ENCODE assay signal across 18 mouse cellular contexts in genomic region chr2:109345386-109345785, GRCm38 (mm10).
DNase-seq lines count a peak whose midpoint lies in the region; ATAC-seq and TF ChIP-seq lines count a peak whose summit lies in the region.
"Had no signal": no experiment of that assay in that cellular context is flagged by ENCODE, and none has a peak within 500 bp of the region (broad histone marks: within the 10 kb centered on the region; RNA-seq: fewer than 3 reads in every experiment).

No protein-coding gene starts in this region.

- H3K4me3 ChIP-seq in hindbrain, embryonic 14.5 days (replicated peaks; ENCODE audit: low read length), result no peak overlapping the region
- no peak overlapping the region for H3K4me3 ChIP-seq in hindbrain, postnatal 0 days (ENCODE audit: low read length)
- no peak overlapping the region for H3K4me3 ChIP-seq in midbrain, embryonic 13.5 days (replicated peaks)
- H3K4me3 ChIP-seq in liver, embryonic 11.5 days (ENCODE audit: low read depth, low read length), result no peak overlapping the region
- H3K4me3 ChIP-seq: embryonic facial prominence, embryonic 12.5 days; gastrocnemius, adult 2 months; heart, embryonic 12.5 days had no signal

- no peak overlapping the region for H3K9ac ChIP-seq in hindbrain, embryonic 14.5 days
- H3K9ac ChIP-seq in hindbrain, postnatal 0 days (replicated peaks; ENCODE audit: low read length), result no peak overlapping the region
- no peak overlapping the region for H3K9ac ChIP-seq in midbrain, embryonic 13.5 days (replicated peaks)
- no peak overlapping the region for H3K9ac ChIP-seq in liver, embryonic 11.5 days (ENCODE audit: low read depth, low read length)
- H3K9ac ChIP-seq: embryonic facial prominence, embryonic 12.5 days; heart, embryonic 12.5 days had no signal

- WGBS in hindbrain, embryonic 14.5 days, result 70% methylated on average over 4 of the region's 4 CpGs
- WGBS in hindbrain, postnatal 0 days, result 73% methylated on average over 4 of the region's 4 CpGs
- 37% methylated on average over 4 of the region's 4 CpGs for WGBS in midbrain, embryonic 13.5 days
- 95% methylated on average over 4 of the region's 4 CpGs for WGBS in liver, embryonic 11.5 days

- no peaks in the 10 kb centered on the region for H3K27me3 ChIP-seq in hindbrain, embryonic 14.5 days (ENCODE audit: control insufficient read depth, insufficient read depth, low read length)
- no peaks in the 10 kb centered on the region for H3K27me3 ChIP-seq in hindbrain, postnatal 0 days (ENCODE audit: insufficient read depth, low read length)
- H3K27me3 ChIP-seq in midbrain, embryonic 13.5 days, result no peaks in the 10 kb centered on the region
- H3K27me3 ChIP-seq in liver, embryonic 11.5 days (replicated peaks; ENCODE audit: control insufficient read depth, insufficient read depth, low read length), result no peaks in the 10 kb centered on the region
- H3K27me3 ChIP-seq: embryonic facial prominence, embryonic 12.5 days; heart, embryonic 12.5 days had no signal

- H3K4me2 ChIP-seq in hindbrain, embryonic 14.5 days (replicated peaks), result no peak overlapping the region
- no peak overlapping the region for H3K4me2 ChIP-seq in hindbrain, postnatal 0 days (ENCODE audit: low read depth, low read length)
- no peak overlapping the region for H3K4me2 ChIP-seq in midbrain, embryonic 13.5 days (replicated peaks)
- no peak overlapping the region for H3K4me2 ChIP-seq in liver, embryonic 11.5 days
- H3K4me2 ChIP-seq: embryonic facial prominence, embryonic 12.5 days; heart, embryonic 12.5 days had no signal

- H3K9me3 ChIP-seq in hindbrain, embryonic 14.5 days (ENCODE audit: control insufficient read depth, low read length), result no peaks in the 10 kb centered on the region
- no peaks in the 10 kb centered on the region for H3K9me3 ChIP-seq in hindbrain, postnatal 0 days (ENCODE audit: low read length)
- no peaks in the 10 kb centered on the region for H3K9me3 ChIP-seq in midbrain, embryonic 13.5 days
- no peaks in the 10 kb centered on the region for H3K9me3 ChIP-seq in liver, embryonic 11.5 days (ENCODE audit: control insufficient read depth, low read length)
- H3K9me3 ChIP-seq: embryonic facial prominence, embryonic 12.5 days; heart, embryonic 12.5 days had no signal

- no peaks in the 10 kb centered on the region for H3K4me1 ChIP-seq in hindbrain, embryonic 14.5 days (replicated peaks; ENCODE audit: control insufficient read depth, insufficient read depth, low read length)
- H3K4me1 ChIP-seq in hindbrain, postnatal 0 days (ENCODE audit: insufficient read depth, low read length), result no peaks in the 10 kb centered on the region
- H3K4me1 ChIP-seq in midbrain, embryonic 13.5 days (replicated peaks), result peaks cover 5% of the 10 kb centered on the region; the same call in 1 of the 2 replicates
- no peaks in the 10 kb centered on the region for H3K4me1 ChIP-seq in liver, embryonic 11.5 days (replicated peaks; ENCODE audit: control insufficient read depth, insufficient read depth, low read length)
- H3K4me1 ChIP-seq: embryonic facial prominence, embryonic 12.5 days; heart, embryonic 12.5 days had no signal

- TF ChIP-seq CTCF in hindbrain, postnatal 0 days (IDR thresholded peaks at IDR 0.05; ENCODE audit: low read depth), result no peak
- no peak for TF ChIP-seq CTCF in brain, embryonic 14.5 days (IDR thresholded peaks at IDR 0.05; ENCODE audit: borderline replicate concordance, extremely low read depth, insufficient read depth, insufficient read length)

- ATAC-seq in hindbrain, embryonic 14.5 days (ENCODE audit: low FRiP score), result peak; percentile 34; the same call in 1 of the 2 replicates
- ATAC-seq in hindbrain, postnatal 0 days, result no peak
- peak; percentile 85 for ATAC-seq in midbrain, embryonic 13.5 days
- ATAC-seq in liver, embryonic 11.5 days (replicated peaks; ENCODE audit: low FRiP score), result no peak
- ATAC-seq: forebrain, embryonic 14.5 days; hindbrain, embryonic 16.5 days had no signal

- DNase-seq in hindbrain, embryonic 14.5 days (ENCODE audit: low spot score), result no peak
- no peak for DNase-seq in hindbrain, postnatal 0 days (ENCODE audit: low spot score)
- peak; percentile 46 for DNase-seq in brain, embryonic 14.5 days (ENCODE audit: low read depth)
- peak; percentile 34 for DNase-seq in retina, postnatal 1 day
- no peak for DNase-seq in lung, postnatal 36 days
- DNase-seq in liver, embryonic 11.5 days (ENCODE audit: low spot score), result no peak
- DNase-seq: adrenal gland, postnatal 14 days; cerebellum, adult 18-20 months; cerebellum, adult 9-11 months; cerebellum, postnatal 36 days; gastrocnemius, adult 2 months; gastrocnemius, postnatal 25 days; heart, postnatal 36 days had no signal

- no peak for TF ChIP-seq POLR2A in brain, embryonic 14.5 days (IDR thresholded peaks at IDR 0.05; ENCODE audit: borderline replicate concordance, extremely low read depth, insufficient read depth, insufficient read length, poor library complexity, severe bottlenecking)

- H3K27ac ChIP-seq in hindbrain, embryonic 14.5 days, result no peak overlapping the region
- H3K27ac ChIP-seq in hindbrain, postnatal 0 days, result no peak overlapping the region
- no peak overlapping the region for H3K27ac ChIP-seq in midbrain, embryonic 13.5 days
- no peak overlapping the region for H3K27ac ChIP-seq in liver, embryonic 11.5 days (ENCODE audit: low read depth, low read length)
- H3K27ac ChIP-seq: embryonic facial prominence, embryonic 12.5 days; gastrocnemius, adult 2 months had no signal

- no peaks in the 10 kb centered on the region for H3K36me3 ChIP-seq in hindbrain, embryonic 14.5 days (replicated peaks; ENCODE audit: control insufficient read depth, insufficient read depth)
- H3K36me3 ChIP-seq in hindbrain, postnatal 0 days (ENCODE audit: insufficient read depth, low read length), result no peaks in the 10 kb centered on the region
- H3K36me3 ChIP-seq in midbrain, embryonic 13.5 days, result no peaks in the 10 kb centered on the region
- H3K36me3 ChIP-seq in liver, embryonic 11.5 days (ENCODE audit: control insufficient read depth, insufficient read depth, low read length), result no peaks in the 10 kb centered on the region
- H3K36me3 ChIP-seq: embryonic facial prominence, embryonic 12.5 days; heart, embryonic 12.5 days had no signal

Comparison
In these comparisons a context has a peak if more than half of its experiments do, and no peak if none do; other contexts are left out.
1. ATAC-seq: peak in hindbrain, embryonic 14.5 days (single experiment) and midbrain, embryonic 13.5 days (single experiment); none in hindbrain, postnatal 0 days (single experiment) and liver, embryonic 11.5 days (single experiment).
2. DNase-seq: peak in brain, embryonic 14.5 days (single experiment) and retina, postnatal 1 day (single experiment); none in hindbrain, embryonic 14.5 days (single experiment), hindbrain, postnatal 0 days (single experiment), lung, postnatal 36 days (single experiment) and liver, embryonic 11.5 days (single experiment).